Mouse (Mus musculus) ES-E14 (cell line): ENCODE results near the gene Ugt1a7c. TPM values are rescaled to one million over a fixed set of nuclear protein-coding genes. Genes with fewer than 3 reads are reported as not detected.

ENCODE experiments used
- DNase-seq: peaks from one replicate; pipeline ENCODE4 v3.0.0-alpha.2; 2013; ENCODE audit warnings: low read depth, low spot score
- H3K27ac ChIP-seq: 2 replicates; pipeline ENCODE4 v1.5.1; 2012; ENCODE audit warnings: low read depth, mild to moderate bottlenecking, low read length, moderate library complexity, mixed read lengths; ENCODE audit not compliant: poor library complexity, insufficient read depth, severe bottlenecking
- H3K36me3 ChIP-seq: 2 replicates; pipeline ENCODE4 v1.6.1; 2012; ENCODE audit warnings: mild to moderate bottlenecking, low read length, moderate library complexity, mixed read lengths; ENCODE audit not compliant: control insufficient read depth, poor library complexity, insufficient read depth, severe bottlenecking
- H3K4me1 ChIP-seq, 2 experiments: fragments of 150-350 bp in 1 of 2; sonication (generic) in 1 of 2; 2 replicates each; pipeline ENCODE4 v1.6.1; 2012; ENCODE audit warnings: low read length in 2 of 2, mild to moderate bottlenecking in 1 of 2, mixed read lengths in 1 of 2; ENCODE audit not compliant: control insufficient read depth in 2 of 2, insufficient read depth in 2 of 2, poor library complexity in 1 of 2
- H3K4me3 ChIP-seq, 2 experiments: fragments of 150-350 bp in 1 of 2; sonication (generic) in 1 of 2; 2 replicates each; pipeline ENCODE4 v1.5.1; 2012; ENCODE audit warnings: low read length in 2 of 2, low read depth in 1 of 2, mild to moderate bottlenecking in 1 of 2, mixed read lengths in 1 of 2; ENCODE audit not compliant: insufficient read depth in 1 of 2, poor library complexity in 1 of 2, severe bottlenecking in 1 of 2
- H3K9ac ChIP-seq: 2 replicates; pipeline ENCODE4 v1.6.1; 2012; ENCODE audit warnings: low read depth, mild to moderate bottlenecking, low read length, mixed read lengths; ENCODE audit not compliant: poor library complexity, insufficient read depth, severe bottlenecking
- H3K9me3 ChIP-seq: fragments of 150-350 bp; sonication (generic); 2 replicates; pipeline ENCODE4 v1.6.1; 2012; ENCODE audit warnings: low read depth, mild to moderate bottlenecking, low read length; ENCODE audit not compliant: control insufficient read depth, insufficient read depth
- CHD2 ChIP-seq: IDR thresholded peaks from 2 replicates; pipeline ENCODE4 v1.6.1; 2014; ENCODE audit warnings: mild to moderate bottlenecking, low read depth, low read length, inconsistent platforms
- HCFC1 ChIP-seq: IDR thresholded peaks from 2 replicates; pipeline ENCODE4 v1.6.1; 2012; ENCODE audit warnings: low read length, inconsistent platforms, borderline replicate concordance; ENCODE audit not compliant: insufficient read depth
- MAFK ChIP-seq: IDR thresholded peaks from 2 replicates; pipeline ENCODE4 v1.6.1; 2014; ENCODE audit warnings: mild to moderate bottlenecking, low read depth, low read length, inconsistent platforms; ENCODE audit not compliant: insufficient read depth
- ZC3H11A ChIP-seq: IDR thresholded peaks from 2 replicates; pipeline ENCODE4 v1.6.1; 2012; ENCODE audit warnings: low read depth, mild to moderate bottlenecking, inconsistent platforms, low read length, borderline replicate concordance
- ZNF384 ChIP-seq: IDR thresholded peaks from 2 replicates; pipeline ENCODE4 v1.6.1; 2012; ENCODE audit warnings: low read depth, low read length, inconsistent platforms
- in situ Hi-C, 2 experiments: fragments of 600-800 bp; cut with MboI; formaldehyde crosslinking; loops; one replicate each; pipeline ENCODE4 v1.15.1; 2025; ENCODE audit warnings: low sequenced_read_pairs in 2 of 2, inconsistent platforms in 1 of 2; ENCODE audit not compliant: unreplicated experiment in 2 of 2
- total RNA-seq: library from RNA; depleted of rRNA; stranded (reverse); fragments of 300-350 nt; gene quantifications from 2 replicates; pipeline ENCODE4 v1.2.3, GENCODE M21; 2012

Ugt1a7c gene
- total RNA-seq, 1 experiment = 0.09 TPM

GRCm38 (mm10) chr1:88245881-88246280 is 151.0 kb downstream of the Ugt1a7c start:
- Histone ChIP-seq H3K27ac (no peak overlapping the region), H3K9me3 (no peaks in the 10 kb centered on the region), H3K4me3 (no peak overlapping the region), H3K9ac (no peak overlapping the region), H3K36me3 (no peaks in the 10 kb centered on the region), H3K4me1 (no peaks in the 10 kb centered on the region)
- TF ChIP-seq HCFC1 (no peak), MAFK (no peak), CHD2 (no peak), ZNF384 (no peak), ZC3H11A (no peak)
- no peak for DNase-seq
- in situ Hi-C loops = no loop called here

DNA sequence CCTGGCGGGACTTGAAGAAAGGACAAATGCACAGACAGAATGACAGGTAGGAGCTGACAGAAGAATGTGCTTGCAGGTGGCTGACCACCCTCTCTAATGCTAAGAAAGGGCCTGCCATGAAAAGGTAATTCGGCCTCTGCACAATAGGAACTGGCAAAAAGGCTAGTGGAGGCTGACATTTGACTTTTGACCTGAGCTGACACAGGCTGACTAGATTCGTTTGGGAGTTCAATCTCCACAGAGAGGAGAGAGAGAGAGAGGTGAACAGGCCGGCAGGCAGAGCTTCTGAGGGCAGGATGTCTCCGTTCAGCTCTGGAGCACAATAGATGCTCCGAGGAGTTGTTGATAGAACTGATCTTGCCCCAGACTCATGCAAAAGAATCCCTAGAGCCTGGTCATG is 151.5 kb downstream of the Ugt1a7c start:
- no peaks in the 10 kb centered on the region for H3K4me1 ChIP-seq
- in situ Hi-C loops = no loop called here
- no peak overlapping the region for H3K9ac ChIP-seq
- H3K27ac ChIP-seq = no peak overlapping the region
- no peaks in the 10 kb centered on the region for H3K9me3 ChIP-seq
- H3K4me3 ChIP-seq = no peak overlapping the region
- no peaks in the 10 kb centered on the region for H3K36me3 ChIP-seq
- TF ChIP-seq MAFK (no peak), HCFC1 (no peak), ZC3H11A (no peak), ZNF384 (no peak), CHD2 (no peak)
- DNase-seq = no peak

GRCm38 (mm10) chr1:88247660-88248059 is 152.8 kb downstream of the Ugt1a7c start:
- H3K27ac ChIP-seq = no peak overlapping the region
- H3K9me3 ChIP-seq = no peaks in the 10 kb centered on the region
- TF ChIP-seq ZNF384 (no peak), MAFK (no peak), HCFC1 (no peak), ZC3H11A (no peak), CHD2 (no peak)
- H3K4me3 ChIP-seq = no peak overlapping the region
- no peak overlapping the region for H3K9ac ChIP-seq
- no peaks in the 10 kb centered on the region for H3K4me1 ChIP-seq
- in situ Hi-C loops = no loop called here
- no peak for DNase-seq
- H3K36me3 ChIP-seq = no peaks in the 10 kb centered on the region

DNA sequence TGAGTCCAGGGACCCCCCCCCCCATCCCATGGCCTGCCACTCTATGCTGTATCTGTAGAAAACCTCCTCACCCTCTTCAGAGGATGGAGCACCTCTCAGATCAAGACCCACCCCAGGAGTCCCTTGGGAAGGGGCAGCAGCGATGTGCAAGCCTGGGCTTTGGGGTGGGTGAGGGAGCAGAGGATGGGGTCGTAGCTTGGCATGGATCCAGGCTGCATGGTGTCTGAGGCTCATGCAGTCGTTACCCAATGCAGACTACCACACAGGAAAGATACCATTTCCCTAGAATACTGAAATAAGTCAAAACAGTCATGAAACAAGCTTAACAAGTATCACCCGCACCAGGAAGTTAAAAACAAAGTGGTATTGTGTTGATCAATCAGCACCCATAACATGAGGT is 153.8 kb downstream of the Ugt1a7c start:
- TF ChIP-seq MAFK (no peak), ZNF384 (no peak), CHD2 (no peak), HCFC1 (no peak), ZC3H11A (no peak)
- in situ Hi-C loops = no loop called here
- Histone ChIP-seq H3K9ac (no peak overlapping the region), H3K9me3 (no peaks in the 10 kb centered on the region), H3K4me1 (no peaks in the 10 kb centered on the region), H3K27ac (no peak overlapping the region), H3K36me3 (no peaks in the 10 kb centered on the region), H3K4me3 (no peak overlapping the region)
- no peak for DNase-seq

DNA sequence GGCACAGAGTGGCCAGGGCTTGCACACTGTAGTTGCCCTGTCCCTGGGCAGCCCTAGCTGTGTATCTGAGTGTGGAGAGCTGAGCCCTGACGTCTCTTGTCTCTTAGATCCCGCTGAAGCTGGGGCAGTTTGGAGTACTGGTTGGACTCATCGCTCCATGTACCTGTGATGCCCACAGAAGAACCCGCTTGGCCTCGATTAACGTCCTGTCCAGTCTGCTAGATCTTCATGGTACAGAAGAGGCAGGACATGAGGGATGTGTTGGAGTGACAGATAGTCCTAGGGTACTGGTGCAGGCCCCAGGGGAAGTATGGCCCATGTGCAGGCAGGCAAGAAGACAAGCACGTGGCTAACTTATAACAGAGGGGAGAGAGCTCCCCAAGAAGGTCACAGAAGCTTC is 154.7 kb downstream of the Ugt1a7c start:
- no peak overlapping the region for H3K27ac ChIP-seq
- H3K9me3 ChIP-seq = no peaks in the 10 kb centered on the region
- no peak for TF ChIP-seq ZC3H11A
- TF ChIP-seq MAFK = no peak
- no peak for TF ChIP-seq HCFC1
- TF ChIP-seq CHD2 = no peak
- TF ChIP-seq ZNF384 = no peak
- no peaks in the 10 kb centered on the region for H3K4me1 ChIP-seq
- H3K36me3 ChIP-seq = no peaks in the 10 kb centered on the region
- DNase-seq = no peak
- no peak overlapping the region for H3K9ac ChIP-seq
- in situ Hi-C loops = no loop called here
- H3K4me3 ChIP-seq = no peak overlapping the region
